Mouse (Mus musculus): ENCODE results near the gene Peg10.

Gene Peg10

DNA sequence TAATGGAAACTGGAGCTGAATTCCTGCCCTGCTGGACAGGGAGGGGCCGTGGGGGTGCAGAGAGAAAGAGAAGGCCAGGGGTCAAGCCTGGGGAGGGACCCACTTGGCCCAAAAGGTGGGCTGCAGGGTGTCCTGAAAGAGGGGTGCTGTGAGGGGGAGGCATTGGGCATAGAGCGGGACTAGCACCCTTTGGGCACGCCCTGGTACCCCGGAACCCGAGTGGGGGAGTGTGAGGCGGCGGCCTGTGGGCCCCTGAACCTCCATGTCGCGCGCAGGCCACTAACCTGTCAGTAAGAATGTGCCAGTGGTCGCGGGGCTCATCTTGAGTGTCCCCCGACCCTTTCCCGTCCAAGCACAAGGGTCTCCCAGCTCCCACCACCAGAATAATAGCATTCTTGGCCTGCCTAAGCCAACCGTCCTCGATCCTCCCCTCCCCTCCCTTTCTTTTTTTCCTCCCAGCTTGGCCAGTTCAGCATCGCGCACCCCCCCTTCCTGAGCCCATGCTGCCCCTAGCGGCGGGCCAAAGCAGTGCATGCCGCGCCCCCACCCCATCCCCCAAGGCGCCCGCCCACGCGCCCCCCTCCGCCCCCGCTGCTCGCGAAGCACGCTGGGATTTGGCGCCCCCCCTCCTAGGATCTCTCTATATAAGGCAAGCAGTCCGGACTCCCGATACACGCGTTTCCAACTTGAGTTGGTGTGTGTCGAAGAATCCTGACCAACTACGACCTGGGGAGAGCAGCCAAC lies at the start of gene Peg10, which contains the start of gene Sgce:
TSS of gene Peg10 (plus strand) at position 611 of the 744 bp plus-strand sequence.
TSS of gene Sgce (minus strand) at position 512 of the 744 bp plus-strand sequence.
- DNase-seq (ENCODE audit: low spot score) = no peak

DNA sequence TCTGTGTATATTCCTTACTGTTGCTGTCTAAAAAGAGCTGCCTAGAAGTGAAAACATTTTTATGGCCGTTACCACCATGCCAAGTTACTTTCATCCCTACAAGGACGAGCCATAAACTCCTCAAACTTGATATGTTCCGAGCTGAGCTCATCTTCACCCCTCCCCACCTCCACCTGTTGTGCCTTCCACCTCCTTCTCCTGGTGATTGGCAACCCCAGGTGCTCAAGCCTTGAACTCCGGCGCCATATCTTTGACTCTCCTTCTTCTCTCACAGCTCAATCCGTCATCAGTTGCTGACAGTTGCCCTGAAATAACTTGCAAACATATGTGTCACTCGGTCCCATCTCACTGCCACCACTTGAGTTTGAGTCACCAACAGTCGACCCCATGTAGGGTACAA lies 45.5 kb upstream of the Peg10 start:
- DNase-seq (ENCODE audit: low spot score) = no peak

DNA sequence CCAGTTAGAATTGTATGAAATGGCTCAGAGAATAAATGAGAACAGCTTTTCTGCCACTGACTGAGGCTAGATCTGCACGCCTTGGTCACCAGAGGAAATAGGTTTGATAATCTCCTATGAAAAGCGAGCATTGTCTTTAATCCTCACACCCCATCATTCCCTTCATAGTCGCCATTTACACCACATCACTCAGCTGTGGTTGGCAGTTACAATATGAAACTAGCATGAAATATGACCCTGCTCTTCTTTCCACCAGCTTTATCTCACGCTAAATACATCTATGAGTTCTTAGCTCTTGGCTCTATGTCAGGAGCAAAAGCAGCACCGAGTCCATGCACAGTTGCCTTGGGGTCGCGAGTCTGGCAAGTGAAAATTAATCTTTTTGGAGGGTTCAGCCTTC lies 43.2 kb upstream of the Peg10 start:
- no peak for DNase-seq (ENCODE audit: low spot score)

DNA sequence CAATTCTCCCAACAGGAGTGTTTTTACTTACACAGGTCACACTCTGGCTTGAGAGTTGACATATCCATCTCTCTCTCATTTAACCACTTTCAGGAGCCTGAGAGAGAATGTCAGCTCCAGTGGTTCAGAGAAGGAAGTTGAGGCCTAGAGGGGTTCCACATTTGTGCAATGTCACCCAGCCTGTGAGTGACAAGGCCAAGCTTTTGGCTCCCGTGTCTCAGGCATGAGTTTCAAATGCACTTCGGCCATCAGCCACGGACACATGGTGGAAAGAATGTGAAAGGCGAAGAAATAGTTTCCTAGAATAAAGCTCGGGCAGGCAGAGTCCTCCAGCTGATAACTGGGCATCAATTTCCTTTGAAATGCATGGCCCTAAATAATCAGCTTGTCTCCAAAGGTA lies 40.7 kb upstream of the Peg10 start:
- DNase-seq (ENCODE audit: low spot score) = no peak

DNA sequence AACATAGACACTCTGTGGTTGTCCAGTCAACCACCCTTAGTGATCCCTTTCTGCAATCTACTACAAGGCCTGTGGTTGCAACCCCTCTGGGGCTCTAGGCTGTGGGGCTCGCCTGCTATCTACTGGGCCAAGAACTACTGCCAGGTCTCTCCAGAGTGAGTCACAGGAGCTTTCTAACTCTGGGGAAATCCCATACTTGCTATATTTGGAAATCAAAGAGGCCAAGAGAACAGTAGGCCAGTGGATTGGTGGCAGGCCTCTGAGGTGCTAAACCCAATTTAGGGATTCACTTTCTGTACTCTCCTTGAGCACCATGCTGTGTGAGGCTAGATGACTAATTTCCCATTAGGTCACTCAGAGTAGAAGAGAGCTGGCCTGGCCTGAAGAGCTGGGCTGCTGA lies 38.1 kb upstream of the Peg10 start:
- DNase-seq (ENCODE audit: low spot score) = no peak

DNA sequence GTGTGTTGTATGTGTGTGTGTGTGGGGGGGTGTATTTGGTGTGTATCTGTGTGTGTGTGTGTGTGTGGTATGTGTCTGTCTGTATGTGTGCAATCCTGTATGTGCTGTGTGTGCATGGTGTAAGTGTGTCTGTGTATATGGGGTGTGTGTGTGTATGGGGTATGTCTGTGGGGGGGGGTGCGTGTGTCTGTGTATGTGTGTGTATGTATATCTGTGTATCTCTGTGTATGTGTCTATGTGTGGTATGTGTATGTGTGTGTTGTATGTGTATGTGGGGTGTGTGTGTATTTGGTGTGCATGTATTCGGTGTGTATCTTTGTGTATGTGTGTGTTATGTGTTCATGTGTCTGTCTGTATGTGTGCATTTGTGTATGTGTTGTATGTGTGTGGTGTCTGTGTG lies 30.9 kb upstream of the Peg10 start:
- DNase-seq (ENCODE audit: low spot score) = no peak

DNA sequence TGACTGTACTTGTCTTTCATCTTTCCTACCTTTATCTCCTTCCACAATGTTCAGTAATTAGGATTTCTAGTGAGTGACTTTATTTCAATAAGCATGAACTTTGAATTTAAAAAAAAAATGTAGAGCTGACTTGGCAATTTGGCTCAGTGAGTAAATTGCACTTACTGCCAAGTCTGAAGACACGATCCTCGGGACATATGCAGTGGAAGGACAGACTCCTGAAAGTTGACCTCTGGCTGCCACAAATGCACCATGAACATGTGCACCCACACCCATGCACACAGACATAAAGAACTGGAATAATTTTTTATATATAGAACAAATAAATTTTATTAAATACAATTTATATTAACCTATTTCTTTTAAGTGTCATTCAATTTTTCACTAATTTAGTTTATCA lies 29.8 kb upstream of the Peg10 start:
- no peak for DNase-seq (ENCODE audit: low spot score)

DNA sequence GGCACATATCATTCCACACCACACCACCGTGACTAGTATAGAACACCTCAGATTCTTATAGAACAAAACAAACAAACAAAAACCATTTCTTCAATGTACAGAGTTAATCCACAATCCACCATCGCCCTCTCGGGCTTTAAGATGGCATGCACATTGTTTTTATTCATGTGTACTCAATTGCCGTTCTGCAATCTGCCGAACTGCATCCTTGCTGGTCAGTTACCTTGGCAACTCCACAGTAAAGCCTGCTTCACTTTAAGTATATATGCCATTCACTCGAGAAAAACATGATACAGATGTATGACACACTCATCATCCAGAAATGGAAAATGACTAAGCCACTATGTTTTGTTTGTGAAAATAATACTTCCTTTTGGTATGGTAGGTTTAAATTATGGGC lies 25.0 kb upstream of the Peg10 start:
- DNase-seq (ENCODE audit: low spot score) = no peak

DNA sequence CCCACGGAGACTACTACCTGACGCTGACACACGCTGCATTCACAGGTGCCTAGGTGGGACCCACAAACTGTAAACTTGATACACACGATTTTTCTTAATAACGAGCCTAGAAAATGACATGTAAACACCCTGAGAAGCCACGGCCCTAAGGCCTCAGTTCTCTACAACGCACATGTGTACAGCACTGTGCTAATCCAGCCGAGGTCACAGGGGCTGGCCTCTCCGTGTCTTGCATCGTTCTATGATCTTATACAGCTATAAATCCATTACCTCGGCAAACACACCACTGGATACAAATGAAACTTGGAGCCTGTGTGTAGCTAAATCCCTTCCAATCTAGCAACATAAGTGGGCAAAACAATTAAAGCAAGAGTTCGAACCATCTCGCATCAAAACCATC lies 24.4 kb upstream of the Peg10 start:
- no peak for DNase-seq (ENCODE audit: low spot score)

DNA sequence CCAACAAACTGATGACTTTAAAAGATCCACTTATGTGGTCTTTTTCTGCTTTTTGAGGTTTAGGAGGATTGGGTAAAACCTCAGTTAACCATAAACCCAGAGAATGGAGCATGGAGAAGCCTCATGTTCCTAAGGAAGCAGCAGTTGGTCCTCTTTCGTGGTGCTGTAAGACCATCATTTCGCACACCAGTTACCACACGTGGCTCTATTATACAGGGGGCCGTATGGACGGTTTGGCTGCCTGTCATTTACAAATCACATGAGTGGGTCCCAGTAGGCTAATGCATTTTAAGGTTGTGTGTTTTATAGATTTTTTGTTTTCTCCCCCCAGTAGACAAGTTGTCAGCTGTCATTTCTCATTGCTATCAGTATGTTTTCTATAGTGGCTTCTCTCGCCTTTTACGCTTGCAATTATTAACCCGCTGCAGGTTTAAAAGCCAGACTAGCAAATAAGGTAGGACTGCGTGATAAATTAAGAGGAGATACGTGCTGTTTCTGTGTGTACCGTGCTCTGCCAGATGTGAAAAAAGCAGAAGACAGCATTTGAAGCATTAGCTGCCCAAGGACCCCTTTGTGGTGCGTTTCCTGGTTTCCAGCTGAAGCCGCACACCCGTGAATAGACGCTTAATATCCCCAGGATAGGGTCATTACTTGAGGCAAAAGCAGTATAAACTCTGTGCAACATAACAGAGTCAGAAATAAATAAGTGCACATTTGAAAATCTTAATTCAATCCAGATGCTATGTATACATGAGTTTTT lies 22.9 kb upstream of the Peg10 start:
- no peak for DNase-seq (ENCODE audit: low spot score)

DNA sequence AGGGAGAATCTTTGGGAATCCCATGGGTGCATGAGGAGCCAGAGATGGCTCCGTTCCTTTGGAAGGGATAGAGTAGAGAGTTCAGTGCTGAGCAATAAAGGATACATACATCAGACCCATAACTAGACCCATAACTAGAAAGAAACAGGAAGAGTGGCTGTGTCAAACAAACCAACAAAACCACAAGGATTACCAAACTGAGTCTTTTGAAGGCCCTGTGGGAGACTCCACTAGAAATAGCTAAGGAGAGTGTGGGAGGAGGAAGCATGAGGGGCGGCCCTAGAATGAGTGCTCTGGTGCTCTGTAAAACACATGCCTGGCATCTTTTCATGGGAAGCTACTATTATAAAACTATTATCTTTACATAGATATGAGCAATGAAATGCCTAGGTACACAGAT lies 18.8 kb upstream of the Peg10 start:
- no peak for DNase-seq (ENCODE audit: low spot score)

DNA sequence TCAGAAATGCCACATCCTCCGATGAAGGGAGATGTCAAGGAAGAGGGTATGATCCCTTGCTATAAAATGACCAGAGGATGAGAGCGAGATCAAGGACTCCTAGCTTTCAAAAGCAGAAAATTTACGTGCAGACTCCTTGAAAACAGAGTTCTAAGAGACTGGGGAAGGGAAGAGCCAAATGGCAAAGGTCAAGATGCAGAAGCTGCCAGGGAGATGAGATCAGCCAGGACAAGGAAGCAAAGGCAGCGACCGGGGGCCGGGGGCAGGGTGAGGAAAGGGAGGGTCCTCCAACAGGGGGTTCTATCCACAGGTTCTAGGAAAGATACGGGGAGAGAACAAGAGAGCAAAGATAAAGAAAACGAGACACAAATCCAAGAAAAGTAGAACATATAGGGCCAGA lies 15.4 kb upstream of the Peg10 start:
- no peak for DNase-seq (ENCODE audit: low spot score)

DNA sequence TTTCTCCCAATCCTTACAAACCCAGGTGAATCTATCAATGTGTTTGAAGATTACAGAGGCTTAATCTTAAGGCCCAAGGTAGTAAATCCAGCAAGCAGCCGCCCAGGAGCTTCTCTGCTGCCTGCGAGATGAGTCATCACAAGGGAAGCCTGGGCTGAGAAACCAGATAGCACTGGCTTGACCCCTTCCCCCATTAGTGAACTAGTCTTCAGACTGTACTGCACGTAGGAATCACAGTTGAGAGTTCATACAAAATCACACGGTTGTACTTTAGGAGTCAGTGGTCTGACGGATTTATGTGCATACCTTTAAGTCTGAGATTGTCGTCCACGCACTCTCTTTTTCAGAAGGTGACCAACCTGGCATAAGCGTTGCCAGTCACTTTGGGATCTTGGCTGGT lies 13.9 kb upstream of the Peg10 start:
- DNase-seq (ENCODE audit: low spot score) = no peak

DNA sequence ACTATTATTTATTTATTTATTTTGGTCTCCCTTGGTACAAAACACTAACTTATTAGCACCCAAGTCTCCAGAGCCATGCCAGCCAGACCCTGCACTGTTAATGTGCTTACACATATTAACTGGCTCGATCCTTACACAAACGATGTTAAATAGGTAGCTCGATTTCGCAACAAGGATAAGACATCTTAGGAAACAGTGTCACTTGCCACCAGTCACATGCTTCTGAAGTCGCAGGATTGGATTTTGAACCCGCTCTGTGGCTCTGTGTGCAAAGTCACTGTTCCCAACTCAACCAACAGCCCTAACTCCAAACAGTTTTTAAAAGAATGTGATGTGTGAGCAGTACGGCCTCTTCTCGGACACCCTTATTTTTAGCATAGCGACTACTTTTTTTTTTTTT lies 10.7 kb upstream of the Peg10 start:
- no peak for DNase-seq (ENCODE audit: low spot score)

DNA sequence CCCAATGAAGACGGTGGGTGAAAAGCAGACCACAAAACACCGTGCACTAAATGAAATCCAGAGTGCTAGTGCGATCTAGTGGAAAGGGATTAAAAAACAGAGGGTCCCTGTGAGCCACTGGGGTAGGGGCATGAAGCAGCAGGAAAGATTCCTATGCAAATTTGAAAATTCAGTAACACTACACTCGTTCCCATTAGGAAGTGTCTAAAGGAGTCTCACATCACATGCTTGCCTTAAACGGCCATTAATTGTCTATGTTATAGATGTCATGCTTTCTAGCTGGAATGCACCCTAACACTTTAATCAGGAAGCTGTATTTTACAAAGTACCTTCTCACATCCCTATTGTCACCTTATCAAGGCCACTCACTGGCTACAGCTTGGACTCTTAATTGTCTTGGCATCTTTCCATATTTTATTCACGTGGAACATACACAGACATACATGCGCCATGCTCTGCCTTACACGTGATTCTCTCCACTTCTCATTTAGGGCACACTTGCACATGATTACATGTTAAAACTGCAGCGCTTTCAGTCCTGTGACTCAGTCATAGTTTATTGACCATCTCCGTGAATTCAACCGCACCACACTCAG lies 9.0 kb upstream of the Peg10 start:
- DNase-seq (ENCODE audit: low spot score) = no peak

DNA sequence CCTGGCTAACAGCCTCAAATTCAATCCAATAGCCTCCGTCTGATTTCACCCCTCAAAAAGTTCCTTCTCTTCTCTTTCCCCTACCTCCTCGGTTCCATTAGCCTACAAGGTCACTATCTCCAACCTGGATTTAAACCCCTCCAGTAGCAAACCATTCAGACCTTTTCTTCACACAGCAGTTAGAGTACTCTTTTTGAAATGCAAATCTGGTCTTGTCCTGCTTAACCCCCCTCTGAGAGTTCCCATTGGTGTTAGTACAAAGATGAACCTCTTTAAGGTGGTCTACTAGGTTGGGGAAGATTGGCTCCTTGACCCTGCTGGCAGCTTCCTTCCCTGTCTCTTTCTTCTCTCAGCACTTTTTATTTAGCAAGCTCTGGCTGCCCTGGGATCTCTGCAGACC lies 8.4 kb upstream of the Peg10 start:
- DNase-seq (ENCODE audit: low spot score) = no peak

DNA sequence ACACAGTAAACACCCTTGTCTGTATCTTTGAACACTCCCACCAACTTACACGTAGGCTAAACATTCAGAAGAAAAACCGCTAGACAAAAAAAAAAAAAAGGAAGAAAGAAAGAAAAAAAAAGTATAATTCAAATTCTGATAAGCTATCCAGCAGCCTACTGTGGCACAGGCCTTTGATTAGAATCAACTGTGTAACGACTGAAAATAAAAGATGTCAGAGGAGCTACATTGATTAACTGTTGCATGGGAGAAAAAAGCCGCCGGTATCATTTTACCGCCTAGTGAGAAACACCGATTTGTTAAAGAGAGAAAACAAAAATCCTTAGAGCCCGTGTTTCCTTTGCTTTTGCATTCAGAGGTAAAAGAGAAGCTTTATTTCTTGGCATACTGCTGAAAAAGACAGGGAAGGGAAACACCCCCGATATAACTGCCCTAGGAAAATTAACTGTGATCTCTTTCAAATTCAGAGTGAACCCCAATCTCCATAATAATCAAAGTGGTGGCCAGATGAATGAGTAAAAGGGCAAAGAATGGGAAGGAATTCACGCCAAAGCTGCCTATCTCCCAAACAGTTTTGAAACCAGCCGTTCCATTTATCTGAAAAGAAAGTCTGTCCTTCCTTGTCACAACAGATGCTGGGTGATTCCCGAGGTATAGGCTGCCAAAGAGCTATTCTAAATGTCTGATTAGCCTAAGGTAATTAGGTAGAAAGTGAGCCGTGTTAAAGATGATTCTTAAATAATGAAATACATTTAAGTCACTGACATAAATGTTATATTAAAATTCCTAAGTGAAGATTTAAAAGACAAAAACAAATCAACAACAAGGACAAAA lies 7.4 kb upstream of the Peg10 start:
- no peak for DNase-seq (ENCODE audit: low spot score)

DNA sequence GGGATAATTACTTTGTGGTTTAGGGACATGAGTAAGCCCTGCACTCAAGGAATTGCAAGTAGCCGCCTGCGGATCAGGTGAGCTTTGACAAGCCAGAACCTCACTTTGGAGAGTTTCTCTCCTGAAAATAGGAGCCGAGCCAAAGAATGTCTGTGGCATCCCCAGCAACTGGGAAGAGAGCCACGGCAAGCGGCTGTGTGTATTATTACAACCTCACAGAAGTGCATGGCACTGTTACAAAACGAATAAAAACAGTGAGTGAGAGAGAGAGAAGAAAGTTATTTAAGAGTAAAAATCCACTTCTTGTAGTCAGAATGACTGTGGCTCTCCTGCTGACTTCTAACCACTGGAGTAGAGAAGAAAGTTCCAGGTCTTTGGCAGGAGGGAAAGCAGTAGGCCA lies 6.6 kb upstream of the Peg10 start:
- no peak for DNase-seq (ENCODE audit: low spot score)

DNA sequence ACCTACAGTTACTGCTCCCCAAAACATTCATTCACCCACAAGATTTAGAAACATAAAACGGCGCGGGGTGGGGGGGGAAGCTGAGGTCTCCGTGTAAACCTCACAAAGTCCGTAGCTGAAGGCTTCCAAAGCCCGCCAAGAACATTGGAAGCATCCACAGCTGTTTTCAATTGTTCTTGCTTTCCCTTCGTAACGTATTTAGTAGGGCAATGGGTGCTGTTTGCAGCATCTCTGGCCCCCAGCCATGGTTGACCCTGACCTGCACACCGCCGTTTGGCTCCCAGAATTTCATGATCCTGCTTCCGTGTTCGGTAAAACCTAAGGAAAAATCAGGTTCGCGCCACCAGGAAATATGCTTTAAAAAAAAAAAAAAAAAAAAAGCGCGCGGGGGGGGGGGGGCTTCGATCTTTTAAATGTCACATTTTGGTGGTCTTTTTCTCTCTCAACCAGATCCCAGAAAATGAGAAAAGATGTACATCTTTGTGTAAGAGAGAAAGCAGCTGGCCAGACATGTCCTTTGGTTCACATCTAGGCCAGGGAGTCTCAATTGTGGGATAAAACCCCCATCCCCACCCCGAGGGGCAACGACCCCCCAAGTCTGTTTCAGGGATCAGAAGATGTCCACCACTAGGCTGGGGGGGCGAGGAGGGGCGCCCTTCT lies 940 bp upstream of the Peg10 start:
- DNase-seq (ENCODE audit: low spot score) = no peak

DNA sequence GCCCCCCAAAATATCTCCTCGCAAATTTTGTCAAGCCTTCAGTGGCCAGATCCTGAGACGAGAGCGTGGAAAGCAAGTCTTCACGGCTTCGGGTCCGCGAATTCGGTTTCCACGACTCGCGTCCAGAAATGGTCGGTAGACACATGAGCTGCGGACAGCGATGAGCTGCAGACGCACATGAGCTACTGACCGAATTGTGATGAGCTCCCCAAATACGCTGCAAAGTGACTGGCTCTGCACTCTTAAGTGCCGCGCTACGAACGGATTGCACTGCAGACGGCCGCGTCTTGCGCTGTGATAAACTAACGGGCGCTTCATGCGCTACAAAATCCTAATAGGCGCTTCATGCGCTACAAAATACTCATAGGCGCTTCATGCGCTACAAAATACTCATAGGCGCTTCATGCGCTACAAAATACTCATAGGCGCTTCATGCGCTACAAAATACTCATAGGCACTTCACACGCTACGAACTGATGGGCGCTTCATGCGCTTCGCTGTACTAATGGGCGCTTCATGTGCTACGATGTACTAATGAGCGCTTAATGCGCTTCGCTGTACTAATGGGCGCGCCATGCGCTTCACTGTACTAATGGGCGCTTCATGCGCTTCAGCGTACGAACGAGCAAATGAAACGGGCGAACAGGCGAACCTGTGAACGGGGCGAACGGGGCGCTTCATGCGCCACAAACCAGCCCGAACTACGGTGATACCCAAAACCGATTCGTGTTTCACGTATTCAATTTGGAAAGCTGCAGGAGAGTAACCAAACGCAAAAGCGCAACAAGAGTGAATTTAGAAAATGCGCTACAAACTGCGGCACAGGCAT lies 785 bp downstream of the Peg10 start:
- no peak for DNase-seq (ENCODE audit: low spot score)

DNA sequence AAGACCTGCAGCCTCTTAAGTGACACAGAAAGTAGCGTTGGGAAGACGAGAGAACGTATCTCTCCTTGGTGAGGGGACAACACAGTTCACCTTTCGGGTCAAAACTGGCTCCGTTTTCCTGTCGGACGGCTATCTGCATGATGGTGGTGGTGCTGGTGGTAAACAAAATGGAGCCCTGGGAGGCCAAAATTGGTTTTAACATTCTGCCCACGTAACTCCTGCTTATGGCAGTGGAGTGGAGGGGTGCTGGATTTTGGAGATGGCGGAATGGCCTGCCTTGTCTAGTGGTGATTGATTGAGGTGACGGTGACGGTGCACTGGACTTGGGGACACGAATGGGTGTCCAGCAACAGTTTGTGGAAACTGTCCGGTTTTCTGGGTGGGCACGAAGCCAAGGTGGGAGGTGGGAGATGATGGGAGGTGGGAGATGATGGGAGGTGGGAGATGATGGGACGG lies 1.4 kb downstream of the Peg10 start:
- no peak for DNase-seq (ENCODE audit: low spot score)
